Mouse (Mus musculus) left cerebral cortex, adult 6 months (tissue): ENCODE data around the gene Gimap7. TPM values are rescaled to one million over a fixed set of nuclear protein-coding genes. Genes with fewer than 3 reads are reported as not detected.

Source experiments
- long read RNA-seq, 2 experiments: library from polyadenylated mRNA; unstranded; transcript quantifications; one replicate each; pipeline ENCODE4 v2.0.0; 2019 to 2020
- polyA plus RNA-seq: library from polyadenylated mRNA; unstranded; fragments of <200 nt; fragmentation: Nextera tagmentation; gene quantifications from 2 replicates; pipeline ENCODE4 v1.2.3, GENCODE M21; 2021

The Gimap7 gene
- polyA plus RNA-seq, result not detected in 2 replicates
- long read RNA-seq, experiment 1, result 0 reads
- long read RNA-seq, experiment 2, result 0 reads

DNA sequence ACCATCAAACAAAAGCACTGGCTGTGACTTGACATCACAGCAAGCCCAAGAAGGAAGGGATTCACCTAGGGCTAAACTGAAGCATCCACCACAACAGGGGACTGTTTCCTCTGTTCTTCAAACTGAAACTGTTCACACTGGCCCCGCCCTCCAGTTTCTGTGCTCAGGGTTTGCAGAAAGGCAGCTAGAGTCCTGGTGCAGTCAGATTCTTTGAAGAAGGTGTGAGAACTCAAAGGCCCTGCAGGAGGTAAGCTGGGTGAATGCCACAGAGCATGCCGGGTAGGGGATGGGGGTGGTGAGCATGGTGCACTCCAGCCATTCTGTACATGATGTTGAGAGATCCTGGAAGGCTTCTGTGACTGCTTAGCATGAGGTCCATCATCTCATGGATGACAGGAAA lies at the start of gene Gimap7, which contains the start of gene Gm28053:
Gene Gimap7 (plus strand): TSS at position 167 of the 400 bp plus-strand sequence.
Gene Gm28053 (plus strand): TSS at position 153 of the 400 bp plus-strand sequence.

DNA sequence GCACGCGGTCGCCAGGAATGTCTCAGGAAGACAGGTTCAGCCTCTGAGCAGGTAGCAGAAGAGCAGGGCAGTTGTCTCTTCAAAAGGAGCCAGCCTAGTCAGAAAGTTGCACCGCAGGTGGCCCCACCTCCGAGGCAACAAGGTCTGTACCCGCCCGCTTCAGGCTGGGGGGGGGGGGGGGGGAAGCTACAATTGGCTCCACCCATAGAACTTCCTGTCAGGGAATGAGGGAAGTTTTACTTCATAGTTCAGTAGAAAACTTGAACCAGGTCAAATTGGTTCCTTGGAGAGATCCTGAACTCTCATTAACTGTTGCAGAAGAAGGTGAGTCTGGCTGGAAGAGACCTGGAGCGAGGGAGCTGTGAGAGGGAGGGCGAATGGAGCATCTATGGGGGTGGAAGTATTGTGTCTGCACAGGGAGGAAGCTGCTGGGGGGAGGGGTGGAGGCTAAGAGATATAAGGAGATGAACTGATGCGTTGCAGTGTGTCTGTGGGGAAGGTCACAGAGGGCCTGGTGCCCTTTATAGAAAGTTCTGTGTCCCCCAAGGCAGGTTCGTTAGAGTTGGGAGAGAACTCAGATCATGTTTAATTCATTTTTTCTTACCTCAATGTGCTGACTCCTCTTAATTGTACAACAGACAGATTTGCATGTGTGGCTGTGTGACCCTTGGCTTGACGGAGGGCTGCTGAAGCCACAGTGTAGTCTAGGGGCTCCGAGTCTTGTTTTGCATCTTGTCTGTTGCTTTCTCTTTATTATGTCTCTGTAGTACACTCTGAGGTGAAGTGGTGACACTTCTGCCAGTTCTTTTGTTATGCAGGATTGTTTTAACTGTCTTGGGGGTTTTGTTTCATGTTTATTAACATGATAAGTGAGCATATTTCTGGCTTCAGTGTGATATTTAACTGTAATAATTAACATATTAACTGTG lies 42.2 kb upstream of the Gimap7 start, which contains the start of gene Gimap9:
Gene Gimap9 (plus strand): TSS at position 199 of the 929 bp plus-strand sequence.

DNA sequence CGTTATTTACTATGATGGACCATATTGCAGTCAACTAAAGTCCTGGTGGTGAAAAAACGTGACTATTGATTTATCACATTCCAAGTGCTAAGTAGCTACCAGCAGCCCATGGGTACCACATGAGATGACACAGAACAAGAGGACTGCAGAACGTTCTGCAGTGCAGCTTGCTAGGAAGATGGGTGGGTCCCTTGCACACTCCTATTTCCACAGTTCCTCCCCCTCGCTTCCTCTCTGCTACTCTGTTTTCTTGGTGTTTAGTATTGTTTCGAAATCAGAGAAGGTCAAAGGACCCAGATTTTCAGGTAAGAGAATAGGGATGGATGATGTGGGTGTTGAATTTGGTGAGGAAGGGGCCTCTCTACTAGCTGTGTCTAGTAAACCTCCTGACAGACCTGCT lies 34.1 kb upstream of the Gimap7 start, which contains the start of gene Gimap4:
Gene Gimap4 (plus strand): TSS at position 231 of the 400 bp plus-strand sequence.

DNA sequence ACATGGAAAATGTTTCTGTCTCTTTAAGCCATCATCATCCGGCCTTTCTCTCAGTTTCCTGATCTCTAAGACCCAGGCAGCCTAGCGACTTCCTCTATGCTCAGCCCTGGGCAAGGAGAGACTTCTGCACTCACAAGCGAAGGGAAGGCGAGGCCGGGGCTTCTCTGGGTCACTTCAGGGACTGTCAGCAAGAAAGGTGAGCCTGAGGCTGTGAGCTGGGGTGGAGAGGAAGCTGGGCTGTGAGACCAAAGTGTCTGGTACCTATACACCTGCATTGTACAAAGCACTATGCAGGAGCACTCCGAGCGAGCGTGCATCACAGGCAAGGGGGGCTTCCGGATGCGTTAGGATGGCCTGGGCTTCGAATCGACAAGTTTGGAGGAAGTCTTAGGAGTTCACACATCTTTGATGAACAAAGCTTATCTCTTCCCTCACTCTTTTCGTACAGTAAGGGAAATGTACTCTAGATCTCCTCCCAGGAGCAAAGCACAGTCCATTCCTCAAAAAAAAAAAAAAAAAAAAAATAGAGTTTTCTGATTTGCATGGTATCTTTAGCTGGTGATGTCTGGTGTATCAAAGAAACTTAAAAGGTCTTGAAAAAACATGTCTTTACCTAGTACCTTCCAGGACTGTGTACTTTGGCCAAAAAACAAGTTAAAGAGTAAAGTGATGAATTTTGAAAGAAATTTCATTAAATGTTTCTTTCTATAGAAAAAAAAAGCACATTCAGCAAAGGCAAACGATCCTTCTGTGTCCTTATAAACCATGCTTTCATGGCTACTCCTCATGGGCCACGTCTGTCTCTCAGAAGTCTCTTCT lies 20.7 kb downstream of the Gimap7 start, which contains the start of gene Gimap1:
Gene Gimap1 (plus strand): TSS at position 94 of the 819 bp plus-strand sequence.

DNA sequence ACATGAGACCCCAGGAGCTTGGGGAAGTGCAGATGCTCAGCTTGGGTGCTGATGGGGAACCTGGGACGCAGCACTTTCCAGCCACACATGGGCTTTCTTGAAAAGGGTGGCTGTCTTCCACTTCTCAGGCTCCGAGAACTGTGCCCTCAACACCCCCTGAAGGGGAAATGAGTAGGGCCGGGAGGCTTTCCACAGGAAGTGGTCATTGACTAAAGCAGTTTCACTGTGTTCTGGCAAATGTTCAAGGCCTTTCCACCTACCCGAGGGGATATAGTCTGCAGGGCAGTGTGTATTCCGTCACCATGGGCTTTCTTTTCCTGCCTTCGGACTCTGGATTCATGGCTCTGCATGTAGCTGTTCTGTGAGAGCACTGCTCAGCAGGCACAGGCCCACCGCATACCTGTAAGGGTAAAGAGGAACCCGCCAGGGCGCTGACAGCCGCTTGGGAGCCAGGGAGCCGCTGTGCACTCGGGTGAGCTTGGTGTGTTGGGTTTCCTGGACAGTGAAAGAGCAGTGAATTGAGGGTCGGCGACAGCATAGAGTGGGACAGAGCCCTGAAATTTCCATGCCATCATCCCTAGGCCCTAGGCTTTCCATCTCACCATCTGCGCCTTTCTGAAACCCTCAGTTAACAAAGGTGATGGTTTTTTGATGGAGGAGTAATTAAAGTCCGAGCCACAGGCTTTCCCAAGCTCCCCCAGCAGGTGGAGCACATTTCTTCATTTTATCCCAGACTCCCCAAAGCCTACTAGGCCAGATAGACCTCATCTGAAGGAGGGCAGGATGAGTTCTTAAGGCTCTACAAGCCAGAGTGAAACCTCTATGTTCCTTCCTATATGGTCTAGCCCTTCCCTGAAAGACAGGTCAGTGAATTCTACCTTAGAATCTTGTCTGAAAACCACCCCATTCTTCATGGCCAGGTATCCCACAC lies 27.8 kb downstream of the Gimap7 start, which contains the start of gene Gimap5:
Gene Gimap5 (plus strand): TSS at position 239 of the 931 bp plus-strand sequence.

DNA sequence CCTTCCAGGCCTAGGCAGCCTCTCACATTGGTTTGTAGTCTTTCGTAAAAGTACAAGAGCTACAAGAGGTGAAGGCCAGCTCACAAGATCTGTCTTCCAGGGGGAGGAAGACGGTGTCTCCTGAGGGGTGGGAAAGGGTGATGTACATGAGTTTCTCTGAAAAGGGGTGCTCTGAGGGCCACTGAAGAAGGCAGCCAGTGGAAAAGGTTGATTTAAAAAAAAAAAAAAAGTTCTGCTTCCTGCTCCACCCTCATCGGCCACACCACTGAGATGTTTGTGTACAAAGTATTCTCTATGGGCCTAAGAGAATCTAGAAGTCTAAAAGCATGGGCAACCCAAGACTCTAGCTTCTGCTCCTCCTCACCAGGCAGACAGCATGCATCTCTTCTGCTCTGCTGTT lies 52.3 kb downstream of the Gimap7 start, which contains the start of gene Gimap3:
Gene Gimap3 (minus strand): TSS at position 156 of the 400 bp plus-strand sequence.

Other genes with a start within 250 kb of the Gimap7 start
- gene Atp6v0e2, start 181.0 kb upstream of the Gimap7 start, polyA plus RNA-seq, result 629 and 681 TPM in 2 replicates
- gene Lrrc61, start 163.8 kb upstream of the Gimap7 start, polyA plus RNA-seq, result 25.9 and 31.8 TPM in 2 replicates
- 24.4 and 29.4 TPM in 2 replicates for gene Rarres2, start 145.8 kb upstream of the Gimap7 start, polyA plus RNA-seq
- not detected in 2 replicates for gene Gm45021, start 129.0 kb upstream of the Gimap7 start, polyA plus RNA-seq
- gene Repin1, start 124.7 kb upstream of the Gimap7 start, polyA plus RNA-seq, result 20.9 and 23.4 TPM in 2 replicates
- not detected in 2 replicates for gene Gm44965, start 124.7 kb upstream of the Gimap7 start, polyA plus RNA-seq
- gene Zfp775, start 116.6 kb upstream of the Gimap7 start, polyA plus RNA-seq, result 5.5 and 8.7 TPM in 2 replicates
- 9.7 and 11.6 TPM in 2 replicates for gene AI854703, start 91.9 kb upstream of the Gimap7 start, polyA plus RNA-seq
- gene Gimap8, start 71.4 kb upstream of the Gimap7 start, polyA plus RNA-seq, result 0.14 and 0.15 TPM in 2 replicates
- 0.36 and 0.38 TPM in 2 replicates for gene Gimap9, start 42.5 kb upstream of the Gimap7 start, polyA plus RNA-seq
- gene Gimap4, start 34.1 kb upstream of the Gimap7 start, polyA plus RNA-seq, result 0.20 and 0.39 TPM in 2 replicates
- gene Gimap6, start 10.4 kb upstream of the Gimap7 start, polyA plus RNA-seq, result 2.5 and 3.2 TPM in 2 replicates
- gene Gm28053, start within 50 bp of the Gimap7 start, polyA plus RNA-seq, result 0.59 TPM in 1 of 2 replicates, not detected in the other
- 2.9 and 3.4 TPM in 2 replicates for gene Gimap1, start 20.4 kb downstream of the Gimap7 start, polyA plus RNA-seq
- gene Gimap5, start 27.6 kb downstream of the Gimap7 start, polyA plus RNA-seq, result 0.44 and 0.63 TPM in 2 replicates
- gene Gimap3, start 52.2 kb downstream of the Gimap7 start, polyA plus RNA-seq, result 0.10 TPM in 1 of 2 replicates, not detected in the other
- gene Tmem176a, start 122.3 kb downstream of the Gimap7 start, polyA plus RNA-seq, result 39.3 and 69.5 TPM in 2 replicates
- 70.9 and 75.1 TPM in 2 replicates for gene Tmem176b, start 122.9 kb downstream of the Gimap7 start, polyA plus RNA-seq
- 0.10 TPM in 1 of 2 replicates, not detected in the other for gene Aoc1, start 154.3 kb downstream of the Gimap7 start, polyA plus RNA-seq
- not detected in 2 replicates for gene 1600015I10Rik, start 211.3 kb downstream of the Gimap7 start, polyA plus RNA-seq